Mouse (Mus musculus): ENCODE measurements around the gene Tuba1b. TPM values are rescaled to one million over a fixed set of nuclear protein-coding genes. Genes with fewer than 3 reads are reported as not detected.

Tuba1b gene
- polyA plus RNA-seq (2012; rRNA removed) = 1,442 and 1,688 TPM in 2 replicates
- 1,211 and 1,290 TPM in 2 replicates for polyA plus RNA-seq (2014; fragmentation: Nextera tagmentation; extraction: Ambion mirVana)

DNA sequence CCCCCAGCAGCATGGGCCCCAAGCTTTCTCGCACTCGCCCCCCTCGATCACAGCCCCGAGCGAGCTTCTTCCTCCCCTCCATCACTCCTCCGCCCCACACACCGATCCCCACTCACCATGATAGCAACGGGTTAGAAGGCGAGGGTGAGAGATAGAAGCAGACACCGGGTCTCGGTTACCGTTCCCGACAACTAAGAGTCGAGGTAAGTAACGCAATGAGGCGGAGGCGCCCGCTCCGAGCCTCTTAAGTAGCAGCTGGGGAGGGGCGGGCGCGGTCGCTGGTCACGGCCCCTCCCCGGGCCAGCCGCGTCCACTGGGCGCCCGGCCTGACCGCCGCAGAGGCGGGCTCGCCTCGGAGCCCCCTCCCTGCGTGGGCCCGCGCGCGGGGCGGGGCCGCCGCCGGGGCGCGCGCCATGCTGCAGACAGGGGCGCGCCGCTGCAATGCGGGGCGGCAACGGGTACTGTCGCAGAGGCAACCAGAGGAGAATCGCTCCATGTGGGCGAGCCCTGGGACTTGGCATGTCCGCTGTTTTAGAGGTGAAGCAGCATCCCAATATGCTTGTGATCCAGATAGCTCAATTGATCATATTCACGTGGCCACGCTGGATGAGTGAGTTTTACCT, at the start of gene Tuba1b:
TSS of gene Tuba1b (minus strand) at position 349 of the 623 bp plus-strand sequence.
- no peak; the same call in 1 of the 2 replicates for TF ChIP-seq CTCF (IDR thresholded peaks at IDR 0.05; ENCODE audit: low read depth)
- TF ChIP-seq EP300 (IDR thresholded peaks at IDR 0.05; ENCODE audit: low read depth) = 0 out of 2 replicates have a peak, but pooled peaks have one; percentile 13
- Histone ChIP-seq H3K4me2 (ENCODE audit: low read depth) (peak within 1 kb of the TSS; percentile 100), H3K27me3 (ENCODE audit: control insufficient read depth, insufficient read depth, low read length) (no peaks in the 10 kb centered on the region), H3K27ac (peak within 1 kb of the TSS; percentile 80), H3K4me3 (ENCODE audit: insufficient read depth in 1 of 2, low read depth in 2 of 2, low read length in 2 of 2) (peak within 1 kb of the TSS; percentile 95 to 98), H3K36me3 (replicated peaks; ENCODE audit: control insufficient read depth, insufficient read depth, low read depth) (peaks cover 19% of the 10 kb centered on the region), H3K4me1 (replicated peaks; ENCODE audit: control insufficient read depth in 2 of 2, insufficient read depth in 2 of 2, low read length in 1 of 2) (peaks cover 8 to 11% of the 10 kb centered on the region in 2 experiments), H3K9me3 (ENCODE audit: control insufficient read depth, low read length) (no peaks in the 10 kb centered on the region), H3K9ac (replicated peaks) (peak within 1 kb of the TSS; percentile 81)
- whole genome bisulfite sequencing (ENCODE audit: insufficient replicate concordance) = under 1% methylated on average over 58 of the region's 58 CpGs
- peak; percentile 82 to 86 (median 85) for DNase-seq (ENCODE audit: low read depth in 3 of 3, low spot score in 3 of 3)
- peak; percentile 94 for ATAC-seq (ENCODE audit: insufficient read depth)

GRCm38 (mm10) chr15:98983431-98984081, 49.2 kb upstream of the Tuba1b start:
- no peak overlapping the region for H3K27ac ChIP-seq
- H3K4me1 ChIP-seq (replicated peaks; ENCODE audit: control insufficient read depth in 2 of 2, insufficient read depth in 2 of 2, low read length in 1 of 2) = peaks cover 6 to 12% of the 10 kb centered on the region in 2 experiments
- no peak overlapping the region for H3K4me3 ChIP-seq (ENCODE audit: insufficient read depth in 1 of 2, low read depth in 2 of 2, low read length in 2 of 2)
- WGBS (ENCODE audit: insufficient replicate concordance) = 46% methylated on average over 16 of the region's 16 CpGs
- no peak for DNase-seq (ENCODE audit: low read depth in 3 of 3, low spot score in 3 of 3)
- ATAC-seq (ENCODE audit: insufficient read depth) = no peak
- TF ChIP-seq CTCF (IDR thresholded peaks at IDR 0.05; ENCODE audit: low read depth) = no peak
- no peak for TF ChIP-seq EP300 (IDR thresholded peaks at IDR 0.05; ENCODE audit: low read depth)
- H3K27me3 ChIP-seq (ENCODE audit: control insufficient read depth, insufficient read depth, low read length) = no peaks in the 10 kb centered on the region
- H3K4me2 ChIP-seq (ENCODE audit: low read depth) = no peak overlapping the region
- H3K36me3 ChIP-seq (replicated peaks; ENCODE audit: control insufficient read depth, insufficient read depth, low read depth) = no peaks in the 10 kb centered on the region
- no peak overlapping the region for H3K9ac ChIP-seq (replicated peaks)
- no peaks in the 10 kb centered on the region for H3K9me3 ChIP-seq (ENCODE audit: control insufficient read depth, low read length)

- Histone ChIP-seq H3K27ac (no peak overlapping the region), H3K4me1 (replicated peaks; ENCODE audit: control insufficient read depth in 2 of 2, insufficient read depth in 2 of 2, low read length in 1 of 2) (peaks cover 6 to 12% of the 10 kb centered on the region in 2 experiments), H3K27me3 (ENCODE audit: control insufficient read depth, insufficient read depth, low read length) (no peaks in the 10 kb centered on the region), H3K9me3 (ENCODE audit: control insufficient read depth, low read length) (no peaks in the 10 kb centered on the region), H3K4me2 (ENCODE audit: low read depth) (no peak overlapping the region), H3K36me3 (replicated peaks; ENCODE audit: control insufficient read depth, insufficient read depth, low read depth) (no peaks in the 10 kb centered on the region), H3K9ac (replicated peaks) (no peak overlapping the region), H3K4me3 (ENCODE audit: insufficient read depth in 1 of 2, low read depth in 2 of 2, low read length in 2 of 2) (no peak overlapping the region)
- WGBS (ENCODE audit: insufficient replicate concordance) = 75% methylated on average over 6 of the region's 6 CpGs
- TF ChIP-seq EP300 (IDR thresholded peaks at IDR 0.05; ENCODE audit: low read depth) (no peak), CTCF (IDR thresholded peaks at IDR 0.05; ENCODE audit: low read depth) (no peak)
- DNase-seq (ENCODE audit: low read depth in 3 of 3, low spot score in 3 of 3) (no peak), ATAC-seq (ENCODE audit: insufficient read depth) (no peak)
These were observed 47.7 kb upstream of the Tuba1b start for GRCm38 (mm10) chr15:98982100-98982499.

- no peaks in the 10 kb centered on the region for H3K36me3 ChIP-seq (replicated peaks; ENCODE audit: control insufficient read depth, insufficient read depth, low read depth)
- H3K9me3 ChIP-seq (ENCODE audit: control insufficient read depth, low read length) = no peaks in the 10 kb centered on the region
- H3K4me3 ChIP-seq (ENCODE audit: insufficient read depth in 1 of 2, low read depth in 2 of 2, low read length in 2 of 2) = no peak overlapping the region
- H3K4me1 ChIP-seq (replicated peaks; ENCODE audit: control insufficient read depth in 2 of 2, insufficient read depth in 2 of 2, low read length in 1 of 2) = peaks cover 6 to 8% of the 10 kb centered on the region in 2 experiments
- no peak overlapping the region for H3K27ac ChIP-seq
- no peak overlapping the region for H3K4me2 ChIP-seq (ENCODE audit: low read depth)
- no peaks in the 10 kb centered on the region for H3K27me3 ChIP-seq (ENCODE audit: control insufficient read depth, insufficient read depth, low read length)
- DNase-seq (ENCODE audit: low read depth in 3 of 3, low spot score in 3 of 3) (no peak), ATAC-seq (ENCODE audit: insufficient read depth) (no peak)
- TF ChIP-seq CTCF (IDR thresholded peaks at IDR 0.05; ENCODE audit: low read depth) (no peak), EP300 (IDR thresholded peaks at IDR 0.05; ENCODE audit: low read depth) (no peak)
- H3K9ac ChIP-seq (replicated peaks) = no peak overlapping the region
- 55% methylated on average over 7 of the region's 7 CpGs for WGBS (ENCODE audit: insufficient replicate concordance)
These were observed 45.7 kb upstream of the Tuba1b start for GRCm38 (mm10) chr15:98980012-98980614.
